Mouse (Mus musculus) heart, adult 2 months (tissue): ENCODE measurements at regions not wholly inside any gene's neighbourhood (a gene's known extent, or its start where the extent isn't known, plus 50 kb on each side); places are given as distances from the start of the nearest gene placed in this dataset.

Experiments
- CTCF ChIP-seq: fragments of 200-600 bp; IDR thresholded peaks from 2 replicates; pipeline ENCODE4 v1.8.1; 2022; ENCODE audit warnings: antibody characterized with exemption, mild to moderate bottlenecking, moderate library complexity
- EP300 ChIP-seq: fragments of 200-500 bp; IDR thresholded peaks from 2 replicates; pipeline ENCODE4 v1.6.1; 2011; ENCODE audit warnings: low read depth, low read length, control low read depth; ENCODE audit not compliant: insufficient read depth
- POLR2A ChIP-seq: fragments of 200-500 bp; IDR thresholded peaks from 2 replicates; pipeline ENCODE4 v1.6.1; 2011; ENCODE audit warnings: mild to moderate bottlenecking, low read depth, low read length, control low read depth; ENCODE audit not compliant: insufficient read depth

GRCm38 (mm10) chr12:93173744-93174143 lies 1324.8 kb upstream of the Sel1l start:
- TF ChIP-seq POLR2A (no peak), CTCF (no peak), EP300 (no peak)
